Mouse (Mus musculus): Measurements from ENCODE around the gene Ankrd13c.

GRCm38 (mm10) chr3:157979619-157980018 is 32.6 kb downstream of the Ankrd13c start:
- TF ChIP-seq CTCF (IDR thresholded peaks at IDR 0.05; ENCODE audit: borderline replicate concordance, extremely low read depth, insufficient read depth, insufficient read length) (no peak), POLR2A (IDR thresholded peaks at IDR 0.05; ENCODE audit: borderline replicate concordance, extremely low read depth, insufficient read depth, insufficient read length, poor library complexity, severe bottlenecking) (no peak)
